Mouse (Mus musculus) ovary, adult 18-20 months (tissue): Measurements from ENCODE around the gene Scamp3.
"Not testable (repeated sequence)": the region's sequence is repeated elsewhere in the genome, so short reads cannot be mapped to it uniquely, and the experiment has no call there.

Experiments used
- DNase-seq: peaks from one replicate; pipeline ENCODE4 v3.0.0; 2022; ENCODE audit warnings: low spot score, mixed read lengths

Gene Scamp3

DNA sequence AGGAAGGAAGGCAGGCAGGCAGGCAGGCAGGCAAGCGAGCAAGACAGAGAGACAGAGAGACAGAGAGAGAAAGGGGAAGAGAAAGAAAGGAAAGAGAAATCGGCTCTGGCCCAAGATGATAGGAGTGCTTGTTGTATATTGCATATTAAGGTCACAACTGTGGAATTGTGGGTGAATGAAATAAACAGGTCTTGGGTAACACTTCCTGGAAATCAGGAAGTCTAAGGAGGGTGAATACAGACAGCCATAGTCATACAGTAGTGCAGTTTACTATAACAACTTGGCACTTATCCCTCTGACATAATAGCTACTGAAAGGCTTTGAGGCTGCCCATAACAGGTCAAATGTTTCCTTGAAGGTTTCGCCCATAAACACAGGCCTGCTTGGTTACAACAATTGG, 22.6 kb downstream of the Scamp3 start:
- DNase-seq = no peak

- DNase-seq = peak; percentile 71
Measured at GRCm38 (mm10) chr3:89202253-89203141, 25.2 kb downstream of the Scamp3 start, which contains the start of gene Gba. Gba (plus strand) TSS chr3:89202928.

- DNase-seq = no peak
Measured at GRCm38 (mm10) chr3:89203142-89203514, 25.9 kb downstream of the Scamp3 start.

- no peak for DNase-seq
Measured at GRCm38 (mm10) chr3:89206079-89206478, 28.8 kb downstream of the Scamp3 start.

GRCm38 (mm10) chr3:89206695-89207094, 29.4 kb downstream of the Scamp3 start:
- DNase-seq = no peak

GRCm38 (mm10) chr3:89208075-89208657, 30.9 kb downstream of the Scamp3 start:
- DNase-seq = no peak

GRCm38 (mm10) chr3:89208736-89209135, 31.5 kb downstream of the Scamp3 start:
- DNase-seq = no peak

- no peak for DNase-seq
Measured at GRCm38 (mm10) chr3:89209731-89210130, 32.5 kb downstream of the Scamp3 start.

DNA sequence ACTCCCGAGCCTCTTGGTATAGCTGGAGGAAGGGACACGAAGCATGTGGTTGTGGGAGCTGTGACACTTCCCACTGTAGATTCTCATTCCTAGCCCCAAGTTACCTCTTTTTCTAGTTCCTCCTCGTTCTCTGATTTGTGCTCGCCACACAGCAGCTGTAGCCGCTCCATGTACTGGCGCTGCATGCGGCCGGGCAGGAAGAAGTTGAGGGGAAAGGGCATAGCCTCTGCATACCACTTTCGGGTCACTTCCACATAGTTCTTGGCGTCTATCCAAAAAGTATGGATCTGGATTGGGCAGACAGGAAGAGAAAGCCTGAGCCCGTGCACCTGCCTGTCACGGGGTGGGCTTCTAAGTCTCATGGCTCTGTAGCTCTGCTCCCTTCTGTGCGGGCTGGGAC, 32.9 kb downstream of the Scamp3 start:
- DNase-seq = no peak

GRCm38 (mm10) chr3:89210731-89211130, 33.5 kb downstream of the Scamp3 start:
- DNase-seq = peak; percentile 49

DNA sequence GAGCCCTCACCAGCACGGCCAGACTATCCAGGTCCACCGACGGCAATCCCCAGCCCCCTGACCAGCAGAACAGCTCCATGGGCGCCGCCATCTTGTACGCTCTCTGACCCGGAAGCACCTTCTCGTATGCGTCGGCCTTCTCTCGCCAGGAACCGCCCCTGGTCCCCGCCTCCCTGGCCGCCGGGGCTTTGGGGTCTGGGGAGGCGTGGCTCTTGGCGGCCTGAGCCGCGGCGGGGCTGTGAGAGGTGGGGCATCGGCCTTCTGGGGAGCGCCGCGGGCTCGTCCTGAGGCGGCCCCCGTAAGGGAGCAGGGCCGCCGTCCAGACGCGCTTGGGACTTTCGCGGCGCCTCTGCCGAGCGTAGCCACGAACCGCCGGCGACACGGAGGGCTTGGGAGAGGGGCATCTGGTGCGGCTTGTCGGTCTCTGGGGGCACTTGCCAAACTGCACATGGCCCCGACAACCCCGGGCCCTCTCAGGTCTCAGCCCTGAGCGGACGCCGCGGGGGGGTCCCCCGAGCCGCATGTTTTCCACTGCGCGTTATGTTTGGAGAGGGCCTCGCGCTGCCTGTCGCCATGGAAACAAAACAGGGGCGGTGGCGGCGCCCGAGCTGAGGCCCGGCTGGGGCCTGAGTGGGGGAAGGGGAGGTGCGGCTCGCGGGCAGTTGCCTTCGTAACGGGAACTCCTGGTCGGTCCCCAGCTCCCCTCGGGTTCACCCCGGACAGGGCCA, 36.7 kb downstream of the Scamp3 start:
- peak; percentile 93 for DNase-seq

- no peak for DNase-seq
Measured at GRCm38 (mm10) chr3:89214681-89215411, 37.6 kb downstream of the Scamp3 start, which contains the start of gene Thbs3. Thbs3 (plus strand) TSS chr3:89215180.

DNA sequence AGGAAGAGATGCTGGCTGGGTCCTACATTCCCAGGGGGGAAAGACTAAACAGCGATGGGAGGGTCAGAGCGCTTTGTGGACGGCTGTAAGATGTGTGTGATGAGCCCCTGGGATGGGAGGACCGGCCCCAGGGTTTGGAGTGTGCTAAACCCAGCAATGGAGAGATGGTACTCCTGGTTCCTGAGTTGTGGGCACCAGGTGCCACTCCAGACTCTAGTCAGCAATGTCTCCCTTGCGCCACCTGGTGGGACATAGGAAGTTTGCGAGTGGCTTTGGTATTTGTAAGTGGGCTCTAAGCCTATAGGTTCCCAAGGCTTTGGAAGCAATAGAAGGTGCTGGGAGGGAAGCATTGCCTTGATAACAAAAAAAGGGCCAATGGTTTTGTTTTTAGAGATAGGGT, 38.6 kb downstream of the Scamp3 start:
- peak; percentile 58 for DNase-seq

GRCm38 (mm10) chr3:89216407-89216806, 39.1 kb downstream of the Scamp3 start:
- DNase-seq = not testable (repeated sequence)

- no peak for DNase-seq
Measured at GRCm38 (mm10) chr3:89218271-89218670, 41.0 kb downstream of the Scamp3 start.

- no peak for DNase-seq
Measured at GRCm38 (mm10) chr3:89219546-89219945, 42.3 kb downstream of the Scamp3 start.

DNA sequence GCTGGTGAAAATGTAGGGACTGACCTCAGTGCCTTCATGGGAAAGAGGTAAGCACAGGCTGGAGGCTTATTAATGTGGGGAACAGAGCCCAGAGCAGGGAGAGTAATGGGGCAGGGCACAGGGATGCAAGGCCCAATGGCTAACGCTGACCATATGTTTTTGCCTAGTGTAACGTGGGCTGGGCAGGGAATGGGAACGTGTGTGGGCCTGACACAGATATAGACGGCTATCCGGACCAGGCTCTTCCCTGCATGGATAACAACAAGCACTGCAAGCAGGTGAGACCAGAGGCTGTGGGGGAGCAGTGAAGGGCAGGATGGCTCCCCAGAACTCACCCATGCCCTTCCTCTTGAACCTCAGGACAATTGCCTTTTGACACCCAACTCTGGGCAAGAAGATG, 43.9 kb downstream of the Scamp3 start:
- DNase-seq = no peak

GRCm38 (mm10) chr3:89224796-89225195, 47.5 kb downstream of the Scamp3 start:
- no peak for DNase-seq

- no peak for DNase-seq
Measured at GRCm38 (mm10) chr3:89225321-89225815, 48.1 kb downstream of the Scamp3 start.

GRCm38 (mm10) chr3:89225918-89226317, 48.6 kb downstream of the Scamp3 start:
- DNase-seq = no peak

GRCm38 (mm10) chr3:89226361-89226760, 49.1 kb downstream of the Scamp3 start:
- DNase-seq = no peak

- DNase-seq = no peak
Measured at GRCm38 (mm10) chr3:89226900-89227299, 49.6 kb downstream of the Scamp3 start, which contains the start of gene Mtx1. Mtx1 (minus strand) TSS chr3:89227088.
